Mouse (Mus musculus) embryonic fibroblast, embryonic 13.5 days (primary cell): ENCODE measurements around the gene Nfix. TPM values are rescaled to one million over a fixed set of nuclear protein-coding genes. Genes with fewer than 3 reads are reported as not detected.

Source experiments
- H3K27ac ChIP-seq: 2 replicates; pipeline ENCODE4 v1.5.1; 2012; ENCODE audit warnings: low read length, control low read depth, inconsistent platforms; ENCODE audit not compliant: insufficient read depth
- H3K4me1 ChIP-seq: 2 replicates; pipeline ENCODE4 v1.6.1; 2011; ENCODE audit warnings: low read length; ENCODE audit not compliant: control insufficient read depth, insufficient read depth
- H3K4me3 ChIP-seq: 2 replicates; pipeline ENCODE4 v1.5.1; 2011; ENCODE audit warnings: mild to moderate bottlenecking, control low read depth, low read length; ENCODE audit not compliant: insufficient read depth
- CTCF ChIP-seq: IDR thresholded peaks from 2 replicates; pipeline ENCODE4 v1.5.1; 2011; ENCODE audit warnings: mild to moderate bottlenecking, control low read depth, low read length, moderate library complexity, borderline replicate concordance; ENCODE audit not compliant: insufficient read depth
- POLR2A ChIP-seq: IDR thresholded peaks from 2 replicates; pipeline ENCODE4 v1.6.1; 2011; ENCODE audit warnings: low read depth, mild to moderate bottlenecking, control low read depth, low read length, moderate library complexity
- polyA plus RNA-seq: library from polyadenylated mRNA; stranded (reverse); fragments of >200 nt; gene quantifications from 2 replicates; pipeline ENCODE4 v1.2.4, GENCODE M21; 2011; ENCODE audit warnings: low read depth; ENCODE audit not compliant: missing spikeins, insufficient read length

Gene Nfix
- polyA plus RNA-seq, 1 experiment: 236 TPM

DNA sequence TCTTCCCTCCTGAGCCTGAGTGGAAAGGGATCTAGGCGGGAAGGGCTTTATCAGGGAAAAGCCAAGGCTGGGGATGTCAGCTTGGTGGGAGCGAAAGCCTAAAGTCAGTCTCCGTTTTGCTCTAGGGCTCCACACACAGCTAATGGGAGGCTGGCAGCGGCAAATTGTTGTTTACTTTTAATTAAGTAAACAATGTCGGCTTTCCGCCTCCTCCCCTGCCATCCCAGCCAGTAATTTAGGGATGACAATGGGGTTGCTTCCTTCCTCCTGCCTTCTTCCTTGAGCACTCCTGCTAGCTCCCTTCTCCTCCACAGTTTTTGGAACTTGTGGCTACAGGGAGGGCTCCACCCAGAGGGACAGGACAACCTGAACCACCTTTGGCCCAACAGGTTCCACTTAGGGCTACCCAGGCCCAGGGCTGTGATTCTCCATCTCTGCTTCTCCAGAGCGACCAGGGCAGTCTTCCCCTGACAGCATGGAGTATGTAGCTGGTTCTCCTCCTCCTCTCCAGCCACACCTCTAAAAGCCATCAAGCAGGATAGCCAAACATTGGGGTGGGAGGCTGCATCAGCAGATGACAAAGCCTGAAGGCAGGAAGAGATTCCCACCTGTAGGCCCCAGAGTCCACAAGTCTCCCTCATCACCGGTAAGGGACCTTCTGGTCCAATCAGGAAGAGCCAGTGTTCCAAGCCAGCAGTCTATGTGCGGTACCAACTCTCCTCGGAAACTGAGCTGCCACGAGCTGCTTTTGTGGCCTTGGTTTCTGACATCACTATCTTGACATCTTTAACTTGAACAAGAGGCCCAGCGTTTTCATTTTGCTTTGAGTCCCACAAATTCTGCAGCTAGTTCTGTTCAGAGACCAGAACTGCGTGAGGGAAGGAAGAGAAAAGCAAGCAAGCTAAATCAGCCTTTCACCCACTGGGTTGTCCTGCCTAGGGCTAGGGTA is 59.0 kb downstream of the Nfix start:
- Histone ChIP-seq H3K4me1 (peaks cover 46% of the 10 kb centered on the region), H3K4me3 (no peak overlapping the region), H3K27ac (peak overlapping the region; percentile 100)
- TF ChIP-seq POLR2A (no peak), CTCF (no peak)

DNA sequence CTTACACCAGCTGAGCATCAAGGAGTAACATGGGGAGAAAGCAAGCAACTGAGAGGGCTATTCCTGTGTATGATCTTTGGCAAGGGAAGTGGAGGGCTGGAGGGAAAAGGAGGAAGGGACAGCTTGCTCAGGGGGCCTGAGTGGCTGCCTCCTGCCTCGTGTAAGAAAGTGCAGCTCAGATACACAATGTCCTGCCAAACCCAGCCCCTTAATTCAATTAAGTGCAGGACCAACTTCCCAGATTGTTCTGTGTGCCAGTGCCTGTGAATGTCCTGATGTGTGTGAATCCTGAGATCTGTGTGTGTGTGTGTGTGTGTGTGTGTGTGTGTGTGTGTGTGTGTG is 60.8 kb downstream of the Nfix start:
- H3K4me1 ChIP-seq: peaks cover 32% of the 10 kb centered on the region
- no peak overlapping the region for H3K4me3 ChIP-seq
- peak overlapping the region; percentile 19 for H3K27ac ChIP-seq
- TF ChIP-seq POLR2A (no peak), CTCF (no peak)

- Histone ChIP-seq H3K4me3 (no peak overlapping the region), H3K4me1 (peaks cover 28% of the 10 kb centered on the region), H3K27ac (peak overlapping the region; percentile 19)
- no peak for TF ChIP-seq POLR2A
- no peak for TF ChIP-seq CTCF
Observed at GRCm38 (mm10) chr8:84738715-84739400, 61.3 kb downstream of the Nfix start.

- Histone ChIP-seq H3K4me3 (no peak overlapping the region), H3K4me1 (peaks cover 26% of the 10 kb centered on the region), H3K27ac (peak overlapping the region; percentile 19; the same call in 1 of the 2 replicates)
- TF ChIP-seq CTCF (no peak), POLR2A (no peak)
Observed at GRCm38 (mm10) chr8:84738266-84738665, 61.9 kb downstream of the Nfix start.

GRCm38 (mm10) chr8:84737608-84738007 is 62.5 kb downstream of the Nfix start:
- Histone ChIP-seq H3K4me3 (no peak overlapping the region), H3K4me1 (peaks cover 26% of the 10 kb centered on the region), H3K27ac (0 out of 2 replicates have a peak overlapping the region, but pooled peaks have one; percentile 1)
- no peak for TF ChIP-seq POLR2A
- TF ChIP-seq CTCF: peak; percentile 99

DNA sequence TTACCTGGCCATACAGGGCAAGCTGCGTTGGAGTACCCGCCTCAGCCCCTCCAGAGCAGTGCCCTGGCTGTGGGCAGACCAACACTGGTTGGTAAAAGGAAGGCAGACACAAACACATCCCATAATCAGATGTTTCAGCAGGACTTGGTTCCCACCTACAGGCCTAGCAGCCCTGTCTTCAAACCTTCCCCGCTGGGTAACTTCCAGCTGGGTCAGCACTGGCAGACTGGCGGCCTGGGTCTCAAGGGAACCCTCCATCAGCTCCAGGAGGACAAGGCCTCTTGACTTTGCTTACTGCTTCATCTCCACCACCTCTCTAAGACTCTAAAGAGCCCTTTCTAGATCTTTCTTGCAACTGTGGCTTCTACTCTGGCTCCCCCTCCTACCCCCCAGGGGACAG is 63.6 kb downstream of the Nfix start:
- Histone ChIP-seq H3K27ac (no peak overlapping the region), H3K4me1 (peaks cover 21% of the 10 kb centered on the region), H3K4me3 (no peak overlapping the region)
- TF ChIP-seq POLR2A (no peak), CTCF (no peak)

GRCm38 (mm10) chr8:84735597-84735996 is 64.5 kb downstream of the Nfix start:
- Histone ChIP-seq H3K27ac (no peak overlapping the region), H3K4me1 (peaks cover 14% of the 10 kb centered on the region), H3K4me3 (no peak overlapping the region)
- TF ChIP-seq POLR2A (no peak), CTCF (no peak)

GRCm38 (mm10) chr8:84734680-84735079 is 65.5 kb downstream of the Nfix start:
- TF ChIP-seq CTCF (no peak), POLR2A (no peak)
- Histone ChIP-seq H3K4me1 (peaks cover 12% of the 10 kb centered on the region), H3K4me3 (no peak overlapping the region), H3K27ac (no peak overlapping the region)

DNA sequence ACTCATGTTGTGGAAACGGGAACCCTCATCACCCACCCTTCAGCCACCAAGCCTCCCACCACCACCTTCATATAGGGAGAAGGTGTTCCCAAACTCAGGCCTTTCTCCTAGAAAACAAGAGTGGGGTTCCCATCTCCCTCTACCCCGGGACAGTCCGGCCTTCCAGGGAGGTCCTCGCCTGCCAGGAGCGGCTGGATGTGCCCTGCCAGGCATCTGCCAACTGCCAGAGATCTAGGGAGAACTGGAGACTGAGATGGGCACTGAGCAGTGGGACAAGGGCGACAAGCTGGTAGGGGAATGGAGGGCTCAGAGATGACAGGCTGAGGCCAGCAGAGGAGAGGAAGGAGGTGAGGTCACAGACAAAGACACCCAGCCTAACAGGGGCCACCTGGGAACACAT is 66.2 kb downstream of the Nfix start:
- Histone ChIP-seq H3K27ac (no peak overlapping the region), H3K4me3 (no peak overlapping the region), H3K4me1 (peaks cover 7% of the 10 kb centered on the region)
- TF ChIP-seq CTCF: no peak
- TF ChIP-seq POLR2A: no peak

DNA sequence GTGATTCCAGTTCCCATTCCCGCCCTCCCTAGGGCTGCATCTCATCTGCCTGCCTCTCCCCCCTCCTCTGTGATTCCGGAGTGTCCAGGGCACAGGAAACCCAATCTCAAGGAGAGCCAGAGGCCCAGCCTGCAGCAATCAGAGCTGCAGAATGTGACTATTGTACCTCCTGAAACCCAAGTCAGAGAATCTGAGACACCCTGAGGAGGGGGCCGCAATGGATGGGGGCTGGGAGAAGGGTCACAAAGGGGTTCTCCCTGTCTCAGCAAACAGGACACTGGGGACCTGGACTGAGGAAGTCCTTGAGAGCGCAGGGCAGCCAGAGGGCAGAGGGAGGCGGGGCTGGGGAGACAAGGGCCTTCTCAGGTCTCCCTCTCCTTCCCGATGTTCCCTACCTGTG is 67.1 kb downstream of the Nfix start:
- TF ChIP-seq POLR2A (no peak), CTCF (no peak)
- Histone ChIP-seq H3K4me3 (no peak overlapping the region), H3K4me1 (no peaks in the 10 kb centered on the region; the same call in 1 of the 2 replicates), H3K27ac (no peak overlapping the region)
